Mouse (Mus musculus) liver, postnatal 0 days (tissue): ENCODE measurements at regions not wholly inside any gene's neighbourhood (a gene's known extent, or its start where the extent isn't known, plus 50 kb on each side); places are given as distances from the start of the nearest gene placed in this dataset.

Source experiments
- CTCF ChIP-seq: sonication (generic); IDR thresholded peaks from 2 replicates; pipeline ENCODE4 v1.5.1; 2016; ENCODE audit warnings: antibody characterized with exemption, low read depth
- EP300 ChIP-seq: IDR thresholded peaks from 2 replicates; pipeline ENCODE4 v1.6.1; 2016; ENCODE audit warnings: antibody characterized with exemption, low read depth, mild to moderate bottlenecking

DNA sequence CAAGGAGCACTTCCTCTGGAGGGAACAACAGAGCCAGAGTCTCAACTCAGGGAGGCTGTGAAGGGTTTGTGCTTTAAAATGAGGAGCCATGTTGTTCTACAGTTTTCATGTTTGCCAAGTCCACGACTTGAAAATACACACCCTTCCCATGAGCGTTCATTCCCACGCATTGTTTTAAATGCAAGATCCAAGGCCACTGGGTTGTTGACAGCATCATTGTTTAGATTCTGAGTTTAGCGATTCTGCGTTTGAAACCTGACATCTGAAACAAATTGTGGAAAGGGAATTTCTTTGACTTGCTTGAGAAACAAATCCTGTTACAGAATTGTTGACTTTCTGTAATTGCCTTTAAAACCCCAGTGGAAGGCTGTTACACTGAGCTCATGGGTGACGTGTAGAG lies 248.0 kb downstream of the Irs2 start:
- TF ChIP-seq EP300: no peak
- no peak for TF ChIP-seq CTCF
